Mouse (Mus musculus): ENCODE measurements at regions not wholly inside any gene's neighbourhood (a gene's known extent, or its start where the extent isn't known, plus 50 kb on each side); places are given as distances from the start of the nearest gene placed in this dataset.

GRCm38 (mm10) chr16:3231566-3231965 lies 359.3 kb upstream of the Olfr161 start:
- no peak for DNase-seq (ENCODE audit: low spot score)

GRCm38 (mm10) chr16:3232610-3233009 lies 358.2 kb upstream of the Olfr161 start:
- no peak for DNase-seq (ENCODE audit: low spot score)

GRCm38 (mm10) chr16:3234063-3234462 lies 356.8 kb upstream of the Olfr161 start:
- DNase-seq (ENCODE audit: low spot score): no peak

GRCm38 (mm10) chr16:3240982-3241719 lies 349.7 kb upstream of the Olfr161 start:
- DNase-seq (ENCODE audit: low spot score): no peak

DNA sequence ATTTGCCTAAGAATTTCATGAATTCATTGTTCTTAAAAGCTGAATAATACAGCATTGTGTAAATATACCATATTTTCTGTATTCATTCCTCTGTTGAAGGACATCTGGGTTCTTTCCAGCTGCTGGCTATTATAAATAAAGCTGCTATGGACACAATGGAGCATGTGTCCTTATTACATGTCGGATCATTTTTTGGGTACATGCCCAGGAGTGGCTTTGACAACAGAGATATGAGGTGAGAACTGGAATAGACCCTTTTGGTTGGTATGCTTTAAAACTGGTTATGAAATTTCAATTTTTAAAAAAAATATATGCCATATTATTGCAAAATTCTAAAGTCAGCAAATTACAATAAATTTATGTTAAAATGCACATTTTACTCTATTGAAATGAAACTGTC lies 348.9 kb upstream of the Olfr161 start:
- DNase-seq (ENCODE audit: low spot score): peak; percentile 58

DNA sequence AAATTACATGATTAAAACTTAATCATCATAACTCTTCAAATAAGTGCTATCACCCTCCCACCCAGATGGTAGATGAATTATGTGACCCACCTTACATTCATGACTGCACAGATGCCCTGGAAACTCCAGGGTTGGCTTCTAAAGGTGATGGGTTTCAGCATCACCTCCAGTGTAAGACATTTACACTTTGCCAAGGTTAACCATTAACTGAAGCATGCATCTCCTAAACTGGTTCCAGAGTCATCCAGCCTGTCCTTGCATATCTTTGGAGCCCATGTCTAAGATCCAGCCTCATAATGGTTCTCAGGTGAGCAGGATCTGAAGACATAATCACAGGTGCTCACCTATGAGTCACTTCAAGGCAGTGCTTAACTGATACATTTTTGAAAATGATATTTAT lies 344.4 kb upstream of the Olfr161 start:
- no peak for DNase-seq (ENCODE audit: low spot score)

DNA sequence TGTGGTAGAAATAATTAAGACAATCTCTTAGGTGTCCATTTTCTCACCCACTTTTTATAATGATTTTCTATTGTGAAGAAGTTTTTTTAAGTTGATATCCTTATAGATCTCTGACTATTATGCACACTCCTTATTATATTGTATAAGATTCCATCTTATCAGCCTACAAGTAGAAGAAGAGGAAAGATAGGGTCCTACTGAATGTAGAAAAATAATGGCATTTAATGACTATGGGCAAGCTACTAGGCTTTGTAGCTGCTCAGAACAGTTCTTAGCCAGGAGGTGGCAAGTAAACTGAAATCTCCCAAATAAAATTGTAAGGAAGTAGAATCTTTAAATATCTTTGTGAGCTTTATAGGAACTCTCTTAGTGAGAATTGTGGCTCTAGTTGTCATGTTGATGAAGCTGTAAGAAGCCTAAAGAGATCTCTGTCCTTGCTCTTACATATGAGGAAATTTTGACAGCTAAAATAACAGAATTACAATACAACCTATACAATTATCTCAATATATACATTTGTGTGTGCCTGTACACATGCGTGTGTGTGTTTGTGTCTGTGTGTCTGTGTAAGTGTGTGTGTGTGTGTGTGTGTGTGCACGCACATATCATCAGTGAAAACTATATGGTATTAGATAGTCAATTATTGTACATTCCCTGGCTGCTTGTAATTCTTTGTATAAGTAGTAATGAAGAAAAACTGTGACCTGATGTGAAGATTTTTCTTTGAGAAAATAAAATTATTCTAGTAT lies 343.7 kb upstream of the Olfr161 start:
- no peak for DNase-seq (ENCODE audit: low spot score)

GRCm38 (mm10) chr16:3247755-3248110 lies 343.1 kb upstream of the Olfr161 start:
- DNase-seq (ENCODE audit: low spot score): no peak

DNA sequence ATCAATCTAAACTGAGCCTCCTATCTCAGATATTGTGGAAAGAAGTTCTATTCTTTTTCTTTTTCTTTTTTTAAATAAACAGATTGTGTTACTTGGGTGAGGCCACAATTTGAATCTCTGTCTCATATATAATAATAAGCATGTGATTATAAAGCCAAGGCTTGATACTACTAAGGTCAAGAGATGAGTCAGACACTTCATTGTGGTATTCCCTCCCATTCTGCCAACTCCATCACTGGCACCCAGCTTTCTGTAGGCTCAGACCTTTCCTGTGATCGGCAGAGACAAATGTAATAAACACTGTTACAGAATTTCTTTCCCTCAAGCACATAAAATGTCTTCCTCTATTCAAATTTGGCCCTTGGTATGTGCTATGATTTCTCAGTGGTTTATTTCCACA lies 337.0 kb upstream of the Olfr161 start:
- no peak for DNase-seq (ENCODE audit: low spot score)

GRCm38 (mm10) chr16:3256051-3256450 lies 334.8 kb upstream of the Olfr161 start:
- DNase-seq (ENCODE audit: low spot score): no peak

DNA sequence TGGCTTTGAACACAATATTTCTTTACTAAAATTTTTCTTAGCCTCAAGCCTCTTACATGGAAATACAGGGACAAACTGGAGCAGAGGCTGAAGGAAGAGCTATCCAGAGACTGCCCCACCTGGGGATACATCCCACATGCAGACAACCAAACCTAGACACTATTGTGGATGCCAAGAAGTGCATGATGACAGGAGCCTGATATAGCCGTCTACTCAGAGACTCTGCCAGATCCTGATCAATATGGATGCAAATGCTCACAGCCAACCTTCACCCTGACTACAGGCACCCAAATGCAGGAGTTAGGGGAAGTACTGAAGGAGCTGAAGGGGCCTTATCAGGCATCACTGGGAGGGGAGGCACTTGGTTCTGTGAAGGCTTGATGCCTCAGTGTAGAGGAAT lies 325.5 kb upstream of the Olfr161 start:
- DNase-seq (ENCODE audit: low spot score): no peak

GRCm38 (mm10) chr16:3271819-3272490 lies 318.9 kb upstream of the Olfr161 start:
- DNase-seq (ENCODE audit: low spot score): no peak

GRCm38 (mm10) chr16:3273427-3273826 lies 317.4 kb upstream of the Olfr161 start:
- DNase-seq (ENCODE audit: low spot score): no peak

Data from adipocyte (in vitro differentiated cells).